Mouse (Mus musculus): Measurements from ENCODE around the gene Tmem117.

Gene Tmem117

DNA sequence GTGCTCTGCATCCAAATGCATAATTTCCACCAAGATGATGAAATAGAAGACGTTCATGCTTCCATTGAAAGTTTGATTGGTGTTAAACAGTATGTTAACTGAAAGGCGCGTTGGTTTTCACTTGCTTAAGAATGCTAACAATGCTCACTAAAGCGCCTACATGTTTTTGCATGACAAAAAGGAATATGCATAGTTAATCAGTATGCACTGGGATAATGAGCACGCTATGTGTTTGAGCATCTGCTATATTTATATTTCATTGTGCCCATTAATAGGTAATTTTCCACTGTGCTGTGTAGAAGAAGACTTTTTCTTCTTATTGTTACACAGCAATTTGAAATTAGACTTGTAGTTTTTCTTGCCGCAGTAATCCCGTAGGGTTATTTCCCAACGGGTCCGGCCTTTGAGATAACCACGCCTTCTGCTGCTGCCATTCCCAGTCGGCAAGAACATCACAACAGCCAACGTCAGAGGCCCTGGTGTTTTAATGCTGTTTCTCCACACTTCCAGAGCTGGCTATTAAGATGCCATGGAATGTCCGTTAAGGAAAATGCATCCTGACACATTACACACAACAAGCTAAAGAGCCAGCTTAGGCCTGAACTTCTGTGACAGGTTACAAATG is 399.9 kb downstream of the Tmem117 start:
- DNase-seq (ENCODE audit: low spot score), result no peak

DNA sequence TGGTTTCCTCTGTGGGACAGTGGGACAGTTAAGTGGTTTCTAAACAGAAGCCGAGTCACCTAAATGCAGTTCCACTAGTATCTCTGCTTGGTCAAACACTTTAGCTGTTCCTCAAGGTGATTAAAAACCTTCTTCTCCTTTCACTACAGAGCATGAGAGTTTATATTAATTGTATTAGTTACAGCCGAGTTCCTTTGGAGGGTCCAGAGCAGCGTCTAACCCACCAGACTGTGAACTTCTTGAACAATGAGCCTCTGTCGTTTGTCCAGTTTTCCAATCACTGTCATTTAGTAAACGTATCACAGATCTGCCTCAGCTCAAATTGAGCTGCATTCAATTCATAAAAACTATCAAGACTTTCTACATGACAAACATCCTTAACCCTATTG is 400.4 kb downstream of the Tmem117 start:
- DNase-seq (ENCODE audit: low spot score), result no peak

DNA sequence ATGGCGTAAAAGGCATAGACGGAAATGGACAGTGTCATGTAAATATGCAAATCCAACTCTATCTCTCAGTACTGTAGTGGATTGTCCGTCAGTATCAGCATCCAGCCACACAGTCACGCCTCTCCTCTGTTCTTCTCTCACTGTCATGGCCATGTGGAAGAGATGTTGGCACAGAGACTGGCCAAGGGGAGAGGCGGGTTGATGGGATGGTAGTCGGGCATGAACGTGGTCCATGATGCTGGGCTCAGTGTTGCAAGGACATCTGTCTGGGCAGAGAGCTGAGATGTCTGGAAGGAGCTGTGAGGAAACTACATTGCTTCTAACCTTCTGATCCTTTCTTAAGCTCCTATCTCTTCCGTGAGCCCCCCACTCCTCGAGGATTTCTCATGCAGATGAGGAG is 413.4 kb downstream of the Tmem117 start:
- no peak for DNase-seq (ENCODE audit: low spot score)

DNA sequence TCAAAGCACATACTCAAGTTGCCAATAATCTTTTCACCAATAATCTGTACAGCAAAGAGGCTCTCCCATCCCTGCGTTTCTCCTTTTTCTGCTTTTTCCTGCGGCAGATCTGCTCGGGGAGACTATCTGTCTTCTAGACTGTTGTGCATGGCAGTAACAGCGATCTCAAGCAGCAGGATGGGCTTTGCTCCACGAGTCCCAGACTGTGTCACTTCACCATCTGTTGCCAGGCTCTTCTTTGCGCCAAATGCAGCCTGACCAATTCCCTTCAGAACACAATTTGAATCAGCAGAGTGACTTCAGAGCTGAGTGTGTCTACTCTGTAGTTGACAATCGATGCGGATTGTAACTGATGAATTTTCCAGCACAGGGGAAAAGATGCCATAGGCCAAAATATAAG is 415.0 kb downstream of the Tmem117 start:
- DNase-seq (ENCODE audit: low spot score), result no peak

DNA sequence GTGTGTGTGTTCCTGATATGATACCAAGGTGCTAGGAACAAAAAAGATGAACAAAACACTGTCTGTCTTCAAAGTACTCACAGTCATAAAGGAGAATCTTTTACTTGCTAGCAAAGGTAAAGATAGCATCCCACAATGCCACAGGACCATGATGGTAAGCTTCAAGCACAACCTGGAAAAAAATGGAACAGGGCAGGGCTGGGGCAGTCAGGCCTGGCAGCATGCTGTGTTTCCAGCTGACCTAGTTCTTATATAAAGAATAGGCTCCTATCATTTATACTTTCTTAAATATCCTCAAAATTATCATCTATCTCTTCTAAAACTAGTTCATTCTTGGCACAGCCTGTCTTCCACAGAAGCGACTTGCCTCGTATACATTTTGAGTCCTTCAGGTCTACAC is 418.5 kb downstream of the Tmem117 start:
- no peak for DNase-seq (ENCODE audit: low spot score)

DNA sequence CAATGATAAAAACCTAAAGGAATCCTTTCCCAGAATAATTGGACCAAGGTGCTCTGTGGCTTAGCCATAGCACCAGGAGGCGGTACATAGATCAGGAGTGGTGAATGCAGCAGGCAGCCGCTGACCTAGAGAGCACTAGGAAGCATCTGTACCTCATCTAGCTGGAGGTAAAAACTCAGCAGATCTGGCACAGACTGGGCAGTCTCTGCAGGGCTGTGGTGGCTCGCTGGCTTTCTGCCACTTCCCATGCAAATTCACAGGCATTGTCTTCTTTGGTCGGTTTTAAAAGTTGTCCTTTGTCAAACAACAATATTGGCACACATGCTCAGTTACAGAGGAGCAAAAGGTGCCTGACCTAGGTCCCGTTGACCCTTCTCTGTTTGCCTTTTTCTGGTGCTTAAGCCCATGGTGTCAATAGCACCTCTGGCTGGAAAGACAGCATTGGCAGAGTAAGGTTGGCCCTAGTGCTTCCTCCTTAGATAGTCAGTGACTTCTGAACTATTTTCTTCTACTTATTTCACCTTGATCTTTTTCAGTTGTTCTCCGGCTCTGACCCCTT is 420.2 kb downstream of the Tmem117 start:
- DNase-seq (ENCODE audit: low spot score), result no peak

DNA sequence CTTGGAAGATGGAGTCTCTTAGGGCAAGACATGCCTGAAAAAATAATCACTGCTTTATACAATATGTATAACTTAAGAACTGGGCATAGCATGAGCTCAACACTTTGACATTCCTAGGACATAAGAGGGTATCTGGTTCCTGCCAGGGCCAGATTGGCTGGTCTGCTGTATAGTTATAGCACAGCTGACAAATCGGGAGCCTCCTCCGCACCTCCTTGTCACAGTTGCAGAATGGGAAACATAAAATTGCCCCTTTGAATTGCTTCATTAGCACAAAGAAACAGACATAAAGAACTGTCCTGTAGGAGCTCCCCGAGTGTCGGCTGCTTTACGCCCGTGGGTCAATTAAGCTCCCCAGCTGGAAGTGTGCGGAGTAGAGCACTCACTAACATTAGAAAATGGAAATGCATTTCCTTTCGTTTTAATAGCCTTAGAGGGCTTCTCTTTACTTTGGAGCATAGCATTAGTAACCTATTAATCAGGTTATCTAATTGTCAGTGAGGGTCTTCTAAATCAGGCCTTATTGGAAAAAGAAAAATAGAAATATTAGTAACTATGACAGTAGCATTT is 426.1 kb downstream of the Tmem117 start:
- DNase-seq (ENCODE audit: low spot score), result no peak

DNA sequence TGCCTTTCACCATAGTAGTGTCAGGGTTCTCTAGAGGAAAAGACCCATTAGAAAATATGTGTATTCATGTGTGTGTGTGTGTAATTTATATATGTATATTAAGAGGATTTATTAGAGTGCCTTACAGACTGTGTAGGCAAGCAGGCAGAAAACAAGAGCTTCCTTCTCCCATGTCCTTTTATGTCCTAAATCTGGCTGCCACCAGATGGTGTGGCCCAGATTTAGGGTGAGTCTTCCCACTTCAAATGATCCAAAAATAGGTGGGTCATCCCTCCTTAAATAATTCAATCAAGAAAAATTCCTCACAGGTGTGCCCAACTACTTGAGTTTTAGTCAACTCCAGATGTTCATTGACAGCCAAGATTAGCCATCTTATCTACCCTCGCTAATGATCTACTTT is 439.0 kb downstream of the Tmem117 start:
- DNase-seq (ENCODE audit: low spot score), result no peak

DNA sequence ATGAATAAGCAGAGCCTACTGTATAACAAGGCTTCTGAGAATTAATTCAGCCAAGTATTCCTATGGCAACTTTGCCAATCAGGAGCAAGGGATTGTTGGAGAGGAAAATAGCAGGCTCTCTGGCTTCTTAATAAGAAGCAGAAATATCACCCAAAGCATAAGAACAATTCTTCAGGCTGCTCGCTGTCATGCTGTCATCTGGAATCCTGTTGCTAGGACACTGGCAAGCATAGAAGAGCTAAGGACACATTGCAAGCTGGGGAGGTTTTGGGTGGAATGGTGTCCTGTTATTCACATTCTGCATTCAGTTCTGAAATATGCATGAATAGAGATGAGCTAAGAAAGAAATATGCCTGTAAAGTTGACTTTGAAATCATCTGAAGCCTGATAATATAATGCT is 439.8 kb downstream of the Tmem117 start:
- no peak for DNase-seq (ENCODE audit: low spot score)

DNA sequence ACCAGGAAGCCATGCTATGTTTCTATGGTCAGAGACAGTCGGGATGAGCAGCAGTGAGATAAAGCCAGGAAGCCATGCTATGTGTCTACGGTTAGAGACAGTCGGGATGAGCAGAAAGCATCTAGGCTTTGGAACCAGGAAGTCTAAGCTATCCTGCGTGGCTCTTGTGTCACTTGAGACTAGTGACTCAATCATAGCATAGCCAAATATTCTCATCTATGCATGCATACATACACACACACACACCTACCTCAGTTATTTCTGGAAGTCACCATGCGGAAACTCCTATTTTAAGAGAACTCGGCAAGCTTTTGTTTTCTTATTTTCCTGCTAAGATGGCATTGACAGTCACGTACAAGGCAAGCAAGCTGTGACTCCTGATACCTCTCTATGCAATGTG is 441.8 kb downstream of the Tmem117 start:
- DNase-seq (ENCODE audit: low spot score), result no peak

DNA sequence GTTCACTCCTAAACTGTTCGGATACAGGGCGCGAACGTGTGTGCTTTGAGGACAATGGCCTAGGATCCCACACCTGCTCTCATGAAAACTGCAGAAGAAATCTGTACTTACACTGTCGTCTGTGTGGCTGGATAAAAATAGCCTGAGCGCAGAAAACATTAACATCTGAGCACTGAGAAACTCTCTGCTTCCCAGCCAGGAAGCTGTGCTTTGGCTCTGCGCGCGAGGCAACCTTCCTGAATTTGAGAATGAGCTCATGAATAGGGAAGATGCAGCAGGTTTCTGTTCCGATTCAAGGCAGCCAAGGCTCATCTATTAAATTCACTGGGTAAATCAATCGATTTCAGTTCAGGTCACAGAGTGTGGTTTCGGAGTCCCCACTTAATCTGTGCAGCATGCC is 446.3 kb downstream of the Tmem117 start:
- DNase-seq (ENCODE audit: low spot score), result no peak

DNA sequence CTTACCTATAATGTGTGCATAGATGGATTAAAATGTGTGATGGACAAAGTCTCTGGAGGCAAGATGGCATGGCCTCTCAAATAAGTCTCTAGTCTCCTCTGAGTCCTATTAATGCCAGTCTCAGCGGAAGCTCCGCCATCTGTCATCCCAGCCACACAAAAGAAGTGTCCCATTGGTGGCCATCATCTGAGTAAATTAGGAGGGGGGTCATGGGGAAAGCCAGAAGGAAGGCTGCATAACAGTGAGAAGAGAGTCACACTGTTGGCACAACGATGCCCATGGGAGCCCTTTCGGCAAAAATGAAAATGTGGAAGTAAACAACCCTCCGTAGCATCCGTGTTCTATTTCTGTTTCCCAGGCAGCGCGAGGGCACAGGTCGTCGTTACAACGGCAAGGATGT is 452.6 kb downstream of the Tmem117 start:
- DNase-seq (ENCODE audit: low spot score), result no peak

DNA sequence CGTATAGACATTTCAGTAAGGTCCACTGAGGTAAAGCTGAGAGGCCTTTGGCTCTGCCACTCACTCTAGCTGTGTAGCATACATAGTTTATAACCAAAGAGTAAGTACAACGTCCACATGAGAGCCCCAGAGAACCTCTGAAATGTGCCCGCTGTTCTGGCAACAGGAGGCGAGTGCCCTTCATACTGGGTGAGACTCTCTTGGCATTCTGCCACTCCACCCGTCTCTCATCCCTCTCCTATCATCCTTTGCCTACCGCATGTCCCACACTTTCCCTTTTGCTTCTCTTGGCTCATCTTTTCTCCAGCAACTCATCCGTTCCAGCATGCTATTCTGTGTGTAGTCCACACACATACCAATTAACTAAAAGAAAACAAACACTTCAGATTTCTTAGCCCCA is 456.9 kb downstream of the Tmem117 start:
- DNase-seq (ENCODE audit: low spot score), result no peak

DNA sequence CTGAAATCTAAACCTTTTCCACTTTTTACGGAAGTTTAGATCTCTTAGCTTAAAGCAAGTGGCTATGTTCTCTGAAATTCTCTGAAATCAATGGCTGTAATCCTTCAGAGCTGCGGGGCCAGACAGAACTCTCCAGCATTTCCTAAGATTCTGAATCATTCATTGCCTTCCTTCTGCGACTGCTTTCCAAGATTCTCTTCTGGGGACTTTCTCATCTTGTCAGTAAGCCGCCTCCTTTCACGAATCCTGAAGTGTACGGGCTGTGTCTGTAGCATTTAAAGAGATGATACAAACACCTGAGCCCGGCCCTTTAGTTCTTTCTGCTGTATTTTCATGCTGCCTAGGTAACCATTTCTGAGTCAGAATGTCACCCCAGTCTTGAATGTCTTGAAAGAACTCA is 471.1 kb downstream of the Tmem117 start:
- DNase-seq (ENCODE audit: low spot score), result no peak

DNA sequence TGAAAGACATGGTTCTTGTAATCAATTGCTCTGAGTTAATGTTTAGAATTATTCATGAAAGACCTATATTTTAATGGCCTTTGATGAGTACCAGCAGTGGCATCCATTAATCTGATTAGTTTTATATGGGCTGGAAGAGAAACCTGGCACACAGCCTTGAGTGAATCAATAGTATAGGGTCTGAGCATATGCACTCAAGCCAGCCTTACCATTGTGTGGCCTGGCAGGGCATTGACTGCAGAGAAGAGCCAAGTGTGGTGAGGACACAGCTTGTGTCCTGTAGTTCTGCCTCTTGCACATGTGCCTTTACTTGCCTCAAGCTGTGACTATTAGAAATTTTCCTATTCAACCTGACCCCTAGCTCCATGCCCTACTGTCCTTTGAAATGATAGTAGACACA is 472.5 kb downstream of the Tmem117 start:
- DNase-seq (ENCODE audit: low spot score), result no peak

DNA sequence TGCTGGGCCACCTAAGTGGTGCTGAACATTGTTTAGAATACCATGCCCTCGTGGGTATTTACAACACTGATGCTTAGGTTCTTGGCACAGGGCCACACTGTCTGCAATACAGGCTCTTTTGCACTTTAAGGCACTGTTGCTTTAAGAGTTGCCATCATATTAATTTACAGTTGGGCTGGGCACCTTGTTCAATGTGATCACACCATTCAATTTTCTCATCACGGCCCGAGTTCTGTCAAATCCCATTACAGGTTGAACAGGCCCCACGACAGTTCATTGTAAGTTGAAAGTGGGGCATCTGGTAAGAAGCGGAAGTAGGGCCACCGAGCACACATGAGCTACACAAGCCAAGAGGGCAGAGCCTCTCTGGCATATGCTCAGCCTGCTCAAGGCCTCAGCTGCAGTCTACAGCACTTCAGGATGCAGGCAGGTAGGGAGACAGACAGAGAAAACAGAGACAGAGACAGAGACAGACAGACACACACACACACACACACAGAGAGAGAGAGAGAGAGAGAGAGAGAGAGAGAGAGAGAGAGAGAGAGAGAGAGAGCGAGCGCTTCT is 478.3 kb downstream of the Tmem117 start:
- DNase-seq (ENCODE audit: low spot score), result no peak

DNA sequence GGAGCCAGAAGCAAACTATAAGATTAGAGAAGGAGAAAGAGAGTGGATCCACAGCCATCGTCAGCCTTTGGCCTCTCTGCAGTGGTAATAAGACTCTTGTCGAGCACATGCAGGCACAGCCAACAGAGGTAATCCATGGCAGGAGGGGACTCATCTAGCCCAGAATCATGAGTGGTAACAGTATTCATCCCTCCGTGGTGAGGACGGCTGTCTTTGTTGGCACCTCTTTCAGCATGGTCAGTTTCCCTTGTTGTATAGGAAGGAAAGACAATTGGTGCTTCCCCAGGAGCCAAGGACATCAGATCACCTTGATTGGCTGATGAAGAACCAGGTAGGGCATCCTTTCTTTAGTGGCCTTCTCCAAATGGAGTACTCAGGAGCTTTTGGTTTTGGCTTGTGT is 479.6 kb downstream of the Tmem117 start:
- no peak for DNase-seq (ENCODE audit: low spot score)

DNA sequence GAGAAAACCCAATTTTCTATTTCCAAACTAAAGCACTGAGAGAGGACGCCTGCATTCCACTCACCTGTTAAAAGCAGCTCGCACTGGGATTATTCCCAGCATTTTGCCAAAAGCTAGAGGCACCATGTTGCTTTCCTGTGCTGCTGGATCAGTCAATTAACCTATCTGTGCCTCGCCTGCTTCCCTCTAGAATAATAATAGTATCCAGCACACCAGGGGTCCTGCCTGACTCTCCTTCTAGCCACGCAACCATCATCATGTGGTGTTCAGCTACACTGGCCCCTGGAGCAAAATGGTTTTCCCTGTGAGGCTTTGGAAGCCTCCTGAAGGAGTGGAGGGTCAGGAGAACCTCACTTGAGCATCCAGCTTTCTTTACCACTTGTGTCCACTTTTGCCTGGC is 502.4 kb downstream of the Tmem117 start:
- DNase-seq (ENCODE audit: low spot score), result no peak

DNA sequence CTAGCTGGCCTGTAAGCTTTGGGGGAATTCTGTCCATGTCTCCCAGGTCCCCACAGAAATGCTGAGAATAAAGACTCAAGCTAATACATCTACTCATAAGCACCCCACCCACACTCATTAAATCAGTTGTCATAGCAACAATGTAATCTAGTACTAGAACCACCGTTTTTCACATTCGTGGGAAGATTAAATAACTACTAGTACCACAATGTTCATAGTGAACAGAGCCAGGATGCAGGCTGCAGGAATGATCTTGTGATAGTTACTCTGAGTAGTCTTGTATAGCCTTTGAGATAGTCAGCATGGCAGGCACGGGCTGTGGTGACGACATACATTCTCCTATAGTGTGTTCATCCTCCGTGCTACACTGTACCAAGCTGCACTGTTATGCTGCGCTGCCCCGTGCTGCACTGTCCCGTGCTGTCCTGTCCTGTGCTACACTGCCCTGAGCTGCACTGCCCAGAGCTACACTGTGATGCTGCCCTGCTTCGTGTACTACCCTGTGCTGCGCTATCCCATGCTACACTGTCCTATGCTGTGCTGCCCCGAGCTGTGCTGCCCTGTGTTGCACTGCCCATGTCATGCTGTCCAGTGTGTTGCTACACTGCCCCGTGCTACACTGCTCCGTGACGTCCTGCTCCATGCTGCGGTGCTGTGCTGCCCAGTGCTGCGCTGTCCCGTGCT is 507.0 kb downstream of the Tmem117 start:
- DNase-seq (ENCODE audit: low spot score), result no peak

DNA sequence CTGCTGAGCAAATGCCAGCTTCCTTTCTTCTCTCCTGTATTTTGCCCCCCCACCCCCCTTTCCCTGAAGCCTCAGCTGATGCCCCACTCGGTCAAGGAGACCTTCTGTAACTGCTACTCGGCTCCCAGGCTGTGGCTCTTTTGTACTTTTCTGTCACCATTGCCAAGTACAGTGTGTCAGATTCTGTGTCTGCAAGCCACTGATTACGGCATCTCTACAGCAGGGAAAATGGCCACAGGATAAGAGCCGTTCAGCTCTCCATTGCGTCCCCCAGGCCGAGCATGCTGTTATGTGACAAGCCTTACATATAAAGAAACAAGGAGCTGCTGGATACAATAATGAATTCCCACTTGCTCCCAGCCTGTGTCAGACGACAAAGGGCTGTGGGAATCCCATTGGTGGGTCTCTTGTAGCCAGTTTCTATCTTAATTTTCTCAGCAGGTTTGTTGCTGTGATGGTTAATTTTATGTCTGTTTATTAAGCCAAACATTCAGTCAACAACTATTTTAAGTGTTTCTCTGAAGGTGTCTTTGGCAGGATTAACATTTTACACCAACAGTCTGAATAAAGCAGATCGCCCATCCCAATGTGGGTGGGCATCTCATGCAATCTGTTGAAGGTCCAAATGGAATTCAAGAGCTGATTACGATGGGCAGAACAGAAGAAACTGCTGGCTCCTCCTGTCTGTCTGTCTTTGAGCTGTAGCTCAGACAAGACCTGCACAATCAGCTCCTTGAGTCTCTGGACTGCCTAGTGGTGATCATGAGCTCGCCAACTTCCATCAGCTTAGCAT is 508.2 kb downstream of the Tmem117 start:
- DNase-seq (ENCODE audit: low spot score), result no peak

DNA sequence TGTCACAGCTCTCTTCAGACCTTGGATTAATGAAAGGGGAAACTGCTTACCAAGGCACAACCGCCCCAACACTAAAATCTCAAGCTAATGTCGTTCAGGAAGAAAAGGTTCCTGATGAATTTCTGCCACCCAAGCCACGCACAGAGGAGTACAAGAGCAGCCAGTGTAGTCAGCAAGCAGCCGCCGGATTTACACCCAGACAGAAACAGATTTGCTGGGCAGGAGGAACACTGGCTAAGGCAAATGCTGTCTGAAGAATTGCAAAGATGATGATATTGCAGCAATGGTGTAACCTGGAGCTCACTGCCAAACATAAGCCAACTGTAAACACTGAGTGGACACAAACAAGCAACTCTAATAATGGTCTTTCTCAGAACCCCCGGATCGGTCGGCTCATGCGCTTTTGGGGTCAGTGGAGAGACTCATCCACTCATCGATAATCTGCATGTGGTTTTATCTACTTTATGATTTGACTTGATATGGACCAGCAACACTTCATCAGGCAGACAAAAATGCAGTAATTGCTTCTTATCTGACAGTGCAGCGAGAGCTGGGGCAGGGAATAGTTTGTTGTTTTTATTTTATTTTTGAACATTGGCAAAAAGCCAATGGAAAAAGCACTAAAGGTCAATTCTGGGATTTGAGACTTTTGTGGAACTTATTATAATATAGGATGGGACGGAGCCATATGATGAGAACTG is 509.8 kb downstream of the Tmem117 start:
- DNase-seq (ENCODE audit: low spot score), result no peak

DNA sequence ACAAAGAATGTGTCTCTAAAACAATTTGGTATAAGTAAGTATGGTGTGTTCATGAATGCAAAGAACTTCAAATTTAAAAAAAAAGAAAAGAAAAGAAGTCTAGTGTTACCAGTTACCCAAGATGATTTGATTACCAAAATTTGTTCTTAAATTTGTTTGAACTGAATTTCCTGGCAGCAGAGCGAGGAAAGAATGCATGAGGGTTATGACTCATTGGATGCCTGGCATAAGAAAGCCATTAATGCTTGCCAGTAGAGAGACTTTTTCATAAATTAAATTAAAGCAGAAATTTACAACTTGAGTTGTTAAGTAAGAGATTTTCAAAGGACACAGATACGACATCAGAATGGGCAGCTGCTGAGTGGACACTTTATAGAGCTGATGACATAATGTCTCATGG is 515.1 kb downstream of the Tmem117 start:
- no peak for DNase-seq (ENCODE audit: low spot score)
